10 mouse cellular contexts compared by ENCODE assay signal in the genomic region with DNA sequence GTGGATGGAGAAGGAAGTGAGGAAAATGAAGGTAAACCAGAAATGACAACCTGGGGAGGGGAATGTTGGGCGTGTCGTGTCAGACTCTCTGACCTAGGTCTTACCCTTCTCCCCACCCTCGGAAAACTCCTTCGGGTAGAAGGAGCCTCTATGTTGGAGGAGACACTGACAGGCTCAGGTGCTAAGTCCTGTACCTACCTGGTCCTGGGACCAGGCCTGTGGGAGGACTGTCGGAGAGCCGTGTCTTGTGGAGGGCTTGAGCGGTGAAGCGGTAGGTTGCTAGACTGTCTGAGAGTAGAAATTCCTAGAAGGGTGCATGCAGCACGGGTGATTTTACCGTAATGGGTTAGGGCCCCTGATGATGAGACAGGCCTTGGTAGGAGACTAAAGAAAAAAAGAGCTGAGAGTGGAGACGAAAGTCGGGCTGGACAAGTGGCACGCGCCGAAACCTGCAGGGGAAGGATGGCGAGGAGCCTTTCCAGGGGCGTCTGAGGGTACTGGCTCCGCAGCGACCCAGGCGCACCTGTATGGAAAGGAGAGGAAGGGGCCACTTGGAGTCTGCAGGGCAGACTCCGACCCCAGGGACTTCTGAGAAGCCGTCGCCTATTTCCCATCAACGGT. TPM values are rescaled to one million over a fixed set of nuclear protein-coding genes. Genes with fewer than 3 reads are reported as not detected.
A peak's percentile ranks its signal among the peaks of the same experiment; 100 is the strongest.
DNase-seq lines count a peak whose midpoint lies in the region; ATAC-seq and TF ChIP-seq lines count a peak whose summit lies in the region.
"Had no signal": no experiment of that assay in that cellular context is flagged by ENCODE, and none has a peak within 500 bp of the region (broad histone marks: within the 10 kb centered on the region; RNA-seq: fewer than 3 reads in every experiment).

Gene Cldn7 (plus strand): TSS at position 130 of the 621 bp plus-strand sequence.

- no peak within 1 kb of the TSS for H3K4me2 ChIP-seq in forebrain, embryonic 14.5 days (ENCODE audit: low read length)
- peak within 1 kb of the TSS; percentile 70 for H3K4me2 ChIP-seq in lung, embryonic 14.5 days
- H3K4me2 ChIP-seq in neural tube, embryonic 12.5 days (replicated peaks) = peak within 1 kb of the TSS; percentile 38

- H3K4me3 ChIP-seq in forebrain, embryonic 10.5 days = peak within 1 kb of the TSS; percentile 48
- no peak within 1 kb of the TSS for H3K4me3 ChIP-seq in forebrain, embryonic 14.5 days (ENCODE audit: low read depth, low read length)
- peak within 1 kb of the TSS; percentile 48 for H3K4me3 ChIP-seq in lung, embryonic 14.5 days (ENCODE audit: low read depth, low read length)
- peak within 1 kb of the TSS; percentile 50 for H3K4me3 ChIP-seq in limb, embryonic 10.5 days
- peak within 1 kb of the TSS; percentile 11; the same call in 1 of the 2 replicates for H3K4me3 ChIP-seq in neural tube, embryonic 12.5 days

- no peak for DNase-seq in forebrain, embryonic 10.5 days (ENCODE audit: extremely low spot score, low spot score)
- DNase-seq in forebrain, embryonic 14.5 days (ENCODE audit: low spot score) = no peak
- DNase-seq in lung, embryonic 14.5 days = no peak
- DNase-seq in lung, adult 18-20 months = no peak
- DNase-seq in limb, embryonic 10.5 days (ENCODE audit: low spot score) = peak; percentile 42
- no peak for DNase-seq in gastrocnemius, adult 8-10 months (ENCODE audit: low spot score in 2 of 2)
- DNase-seq: cerebellum, adult 8-10 months had no signal

- no peak within 1 kb of the TSS for H3K27ac ChIP-seq in forebrain, embryonic 10.5 days
- H3K27ac ChIP-seq in forebrain, embryonic 14.5 days (ENCODE audit: low read depth, low read length) = no peak within 1 kb of the TSS
- peak within 1 kb of the TSS; percentile 88 for H3K27ac ChIP-seq in lung, embryonic 14.5 days (ENCODE audit: low read depth)
- 0 out of 2 replicates have a peak within 1 kb of the TSS, but pooled peaks have one; percentile 2 for H3K27ac ChIP-seq in limb, embryonic 10.5 days
- H3K27ac ChIP-seq in neural tube, embryonic 12.5 days = no peak within 1 kb of the TSS

- peaks cover 21% of the 10 kb centered on the region for H3K4me1 ChIP-seq in forebrain, embryonic 10.5 days
- H3K4me1 ChIP-seq in forebrain, embryonic 14.5 days (ENCODE audit: control insufficient read depth, insufficient read depth, low read length) = no peaks in the 10 kb centered on the region
- H3K4me1 ChIP-seq in lung, embryonic 14.5 days (ENCODE audit: insufficient read depth) = no peaks in the 10 kb centered on the region
- H3K4me1 ChIP-seq in limb, embryonic 10.5 days = peaks cover 17% of the 10 kb centered on the region
- H3K4me1 ChIP-seq in neural tube, embryonic 12.5 days = peaks cover 15% of the 10 kb centered on the region

- H3K36me3 ChIP-seq in forebrain, embryonic 10.5 days (replicated peaks) = peaks cover 24% of the 10 kb centered on the region
- peaks cover 20% of the 10 kb centered on the region for H3K36me3 ChIP-seq in forebrain, embryonic 14.5 days (ENCODE audit: control insufficient read depth, insufficient read depth, low read length)
- H3K36me3 ChIP-seq in lung, embryonic 14.5 days (ENCODE audit: insufficient read depth) = peaks cover 18% of the 10 kb centered on the region
- H3K36me3 ChIP-seq in limb, embryonic 10.5 days = peaks cover 25% of the 10 kb centered on the region
- peaks cover 18% of the 10 kb centered on the region for H3K36me3 ChIP-seq in neural tube, embryonic 12.5 days

- no peak for TF ChIP-seq CTCF in lung, embryonic 14.5 days (IDR thresholded peaks at IDR 0.05; ENCODE audit: low read depth)

- ATAC-seq in forebrain, embryonic 14.5 days = no peak
- ATAC-seq in lung, embryonic 14.5 days (ENCODE audit: insufficient read depth) = peak; percentile 19; the same call in 1 of the 2 replicates
- no peak for ATAC-seq in neural tube, embryonic 12.5 days (ENCODE audit: low FRiP score, low read depth)
- no peak for ATAC-seq in activated CD4-positive, CD25-positive, alpha-beta regulatory T cell, adult 4 months

- no peak within 1 kb of the TSS for H3K9ac ChIP-seq in forebrain, embryonic 14.5 days (ENCODE audit: low read length)
- H3K9ac ChIP-seq in lung, embryonic 14.5 days = peak within 1 kb of the TSS; percentile 61
- H3K9ac ChIP-seq in neural tube, embryonic 12.5 days = no peak within 1 kb of the TSS

- no peaks in the 10 kb centered on the region for H3K9me3 ChIP-seq in forebrain, embryonic 10.5 days
- no peaks in the 10 kb centered on the region for H3K9me3 ChIP-seq in forebrain, embryonic 14.5 days (replicated peaks; ENCODE audit: control insufficient read depth, low read length)
- no peaks in the 10 kb centered on the region for H3K9me3 ChIP-seq in lung, embryonic 14.5 days (ENCODE audit: low read depth, low read length)
- no peaks in the 10 kb centered on the region for H3K9me3 ChIP-seq in limb, embryonic 10.5 days (replicated peaks)
- H3K9me3 ChIP-seq in neural tube, embryonic 12.5 days = no peaks in the 10 kb centered on the region
- H3K9me3 ChIP-seq: megakaryocyte, embryonic 14.5 days had no signal

- H3K27me3 ChIP-seq in forebrain, embryonic 10.5 days (ENCODE audit: poor library complexity, severe bottlenecking) = peaks cover 80% of the 10 kb centered on the region
- H3K27me3 ChIP-seq in forebrain, embryonic 14.5 days (replicated peaks; ENCODE audit: control insufficient read depth, insufficient read depth, low read length) = peaks cover 48% of the 10 kb centered on the region
- H3K27me3 ChIP-seq in lung, embryonic 14.5 days (ENCODE audit: insufficient read depth, low read length) = peaks cover 39% of the 10 kb centered on the region
- peaks cover 83% of the 10 kb centered on the region for H3K27me3 ChIP-seq in limb, embryonic 10.5 days (ENCODE audit: low read depth, poor library complexity, severe bottlenecking)
- H3K27me3 ChIP-seq in neural tube, embryonic 12.5 days (replicated peaks) = peaks cover 71% of the 10 kb centered on the region

- 8% methylated on average over 24 of the region's 24 CpGs for whole genome bisulfite sequencing in forebrain, embryonic 10.5 days
- WGBS in forebrain, embryonic 14.5 days = 11% methylated on average over 24 of the region's 24 CpGs
- WGBS in lung, embryonic 14.5 days = 7% methylated on average over 24 of the region's 24 CpGs
- WGBS in limb, embryonic 10.5 days = 9% methylated on average over 24 of the region's 24 CpGs
- 11% methylated on average over 24 of the region's 24 CpGs for WGBS in neural tube, embryonic 12.5 days

RNA-seq across cellular contexts. Expression of gene Cldn7, which starts in this region (rescaled TPM):
- 19.7 and 21.9 TPM in 2 replicates for polyA plus RNA-seq in forebrain, embryonic 10.5 days (2016; fragmentation: Nextera tagmentation; extraction: Ambion mirVana)
- not detected in 2 replicates for polyA plus RNA-seq in forebrain, embryonic 14.5 days (2014; fragmentation: Nextera tagmentation; extraction: Ambion mirVana)
- polyA plus RNA-seq in lung, embryonic 14.5 days (2014; fragmentation: Nextera tagmentation; extraction: Ambion mirVana) = 76.7 and 86.4 TPM in 2 replicates
- polyA plus RNA-seq in limb, embryonic 10.5 days (2016; fragmentation: Nextera tagmentation; extraction: Ambion mirVana) = 28.7 and 35.4 TPM in 2 replicates
- 2.1 and 3.2 TPM in 2 replicates for polyA plus RNA-seq in neural tube, embryonic 12.5 days (2016; fragmentation: Nextera tagmentation; extraction: Ambion mirVana)
- polyA plus RNA-seq in activated CD4-positive, CD25-positive, alpha-beta regulatory T cell, adult 4 months (2017; shearing (Covaris generic)) = not detected
- not detected for total RNA-seq in gastrocnemius, adult 8-10 months (2022)

Comparison
In these comparisons a context has a peak if more than half of its experiments do, and no peak if none do; other contexts are left out.
1. H3K27ac ChIP-seq: peak in lung, embryonic 14.5 days (single experiment) and limb, embryonic 10.5 days (single experiment); none in forebrain, embryonic 10.5 days (single experiment), forebrain, embryonic 14.5 days (single experiment) and neural tube, embryonic 12.5 days (single experiment).